Mouse (Mus musculus) liver, embryonic 12.5 days (tissue): ENCODE measurements around the gene Tesc. TPM values are rescaled to one million over a fixed set of nuclear protein-coding genes. Genes with fewer than 3 reads are reported as not detected.

Experiments used
- ATAC-seq: fragments of 200-750 bp; cut with Nextera tagmentation; 2 replicates; pipeline ENCODE4 v1.8.0; 2017; ENCODE audit warnings: moderate number of reproducible peaks, mild to moderate bottlenecking, moderate library complexity
- H3K27ac ChIP-seq: fragments of 300-500 bp; sonication (generic); 2 replicates; pipeline ENCODE4 v1.5.1; 2016; ENCODE audit warnings: mild to moderate bottlenecking
- H3K27me3 ChIP-seq: fragments of 300-500 bp; sonication (generic); replicated peaks from 2 replicates; pipeline ENCODE4 v1.6.1; 2016; ENCODE audit warnings: mild to moderate bottlenecking, moderate library complexity
- H3K36me3 ChIP-seq: fragments of 300-500 bp; sonication (generic); 2 replicates; pipeline ENCODE4 v1.6.1; 2016; ENCODE audit warnings: mild to moderate bottlenecking, moderate library complexity
- H3K4me1 ChIP-seq: fragments of 300-500 bp; sonication (generic); 2 replicates; pipeline ENCODE4 v1.6.1; 2016
- H3K4me2 ChIP-seq: fragments of 300-500 bp; sonication (generic); 2 replicates; pipeline ENCODE4 v1.6.1; 2016; ENCODE audit warnings: mild to moderate bottlenecking, moderate library complexity
- H3K4me3 ChIP-seq: fragments of 300-500 bp; sonication (generic); 2 replicates; pipeline ENCODE4 v1.5.1; 2016; ENCODE audit warnings: mild to moderate bottlenecking, moderate library complexity
- H3K9ac ChIP-seq: fragments of 300-500 bp; sonication (generic); 2 replicates; pipeline ENCODE4 v1.6.1; 2016; ENCODE audit warnings: mild to moderate bottlenecking, moderate library complexity
- H3K9me3 ChIP-seq: fragments of 300-500 bp; sonication (generic); replicated peaks from 2 replicates; pipeline ENCODE4 v1.6.1; 2016; ENCODE audit warnings: mild to moderate bottlenecking, moderate library complexity
- WGBS: fragments of 180-500 bp; shearing (Covaris S2); methylation state at CpG from one replicate; pipeline ENCODE4 v1.1.7; 2016; ENCODE audit not compliant: insufficient replicate concordance; 5-methylcytosine and 5-hydroxymethylcytosine counted together
- polyA plus RNA-seq: library from polyadenylated mRNA; unstranded; fragments of >200 nt; fragmentation: Nextera tagmentation; extraction: Ambion mirVana; gene quantifications from 2 replicates; pipeline ENCODE4 v1.2.1, GENCODE M21; 2016

Tesc gene
- polyA plus RNA-seq, 1 experiment from 2014 or later, result 1.5 TPM

DNA sequence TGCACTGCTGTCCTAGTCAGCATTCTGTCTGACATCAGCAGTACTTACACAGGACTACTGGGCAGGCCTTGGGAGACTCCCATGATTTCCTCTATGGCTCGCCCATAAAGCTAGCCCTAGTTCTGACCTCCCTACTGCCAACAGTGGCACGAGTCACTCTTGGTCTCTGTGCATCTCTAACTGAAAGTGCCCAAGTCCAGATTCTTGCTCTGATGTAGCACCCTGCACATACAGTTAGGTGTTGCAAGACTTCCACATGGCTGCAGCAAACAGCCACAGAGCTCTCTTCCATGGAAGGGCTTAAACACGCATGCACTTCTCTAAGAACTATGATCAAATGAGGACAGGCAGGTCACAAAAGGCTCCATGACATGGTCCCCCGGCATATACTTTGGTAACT lies 68.3 kb downstream of the Tesc start:
- H3K9ac ChIP-seq, result no peak overlapping the region
- H3K4me2 ChIP-seq, result no peak overlapping the region
- no peak for ATAC-seq
- H3K4me3 ChIP-seq, result no peak overlapping the region
- no peak overlapping the region for H3K27ac ChIP-seq
- H3K4me1 ChIP-seq, result 0 out of 2 replicates have a peak, but pooled peaks cover 6% of the 10 kb centered on the region
- no peaks in the 10 kb centered on the region for H3K9me3 ChIP-seq
- no peaks in the 10 kb centered on the region for H3K27me3 ChIP-seq
- peaks cover 83% of the 10 kb centered on the region for H3K36me3 ChIP-seq
- WGBS, result 80% methylated on average over 4 of the region's 4 CpGs

DNA sequence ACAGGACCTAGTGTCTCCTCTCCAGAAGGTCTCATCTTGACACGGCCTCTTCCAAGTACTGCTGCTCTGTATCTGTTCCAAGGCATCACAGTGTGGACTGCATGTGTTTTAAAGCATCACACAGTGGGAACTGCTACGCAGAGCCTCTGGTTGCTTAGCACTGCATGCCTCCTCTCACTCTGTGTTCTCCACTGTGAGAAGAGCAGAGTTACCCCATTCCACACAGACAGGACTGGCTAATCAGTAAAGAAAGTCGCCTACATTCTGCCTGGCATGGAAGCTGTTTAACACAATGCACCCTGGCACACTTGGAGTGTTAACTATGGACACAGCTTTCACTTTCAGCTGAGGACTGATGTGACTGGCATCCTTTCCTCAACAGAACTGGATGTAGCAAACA lies 68.8 kb downstream of the Tesc start:
- no peak overlapping the region for H3K4me2 ChIP-seq
- H3K9ac ChIP-seq, result no peak overlapping the region
- 74% methylated on average over 3 of the region's 3 CpGs for WGBS
- H3K27me3 ChIP-seq, result no peaks in the 10 kb centered on the region
- 0 out of 2 replicates have a peak, but pooled peaks cover 6% of the 10 kb centered on the region for H3K4me1 ChIP-seq
- no peak overlapping the region for H3K27ac ChIP-seq
- H3K4me3 ChIP-seq, result no peak overlapping the region
- no peak for ATAC-seq
- H3K9me3 ChIP-seq, result no peaks in the 10 kb centered on the region
- peaks cover 82% of the 10 kb centered on the region for H3K36me3 ChIP-seq

DNA sequence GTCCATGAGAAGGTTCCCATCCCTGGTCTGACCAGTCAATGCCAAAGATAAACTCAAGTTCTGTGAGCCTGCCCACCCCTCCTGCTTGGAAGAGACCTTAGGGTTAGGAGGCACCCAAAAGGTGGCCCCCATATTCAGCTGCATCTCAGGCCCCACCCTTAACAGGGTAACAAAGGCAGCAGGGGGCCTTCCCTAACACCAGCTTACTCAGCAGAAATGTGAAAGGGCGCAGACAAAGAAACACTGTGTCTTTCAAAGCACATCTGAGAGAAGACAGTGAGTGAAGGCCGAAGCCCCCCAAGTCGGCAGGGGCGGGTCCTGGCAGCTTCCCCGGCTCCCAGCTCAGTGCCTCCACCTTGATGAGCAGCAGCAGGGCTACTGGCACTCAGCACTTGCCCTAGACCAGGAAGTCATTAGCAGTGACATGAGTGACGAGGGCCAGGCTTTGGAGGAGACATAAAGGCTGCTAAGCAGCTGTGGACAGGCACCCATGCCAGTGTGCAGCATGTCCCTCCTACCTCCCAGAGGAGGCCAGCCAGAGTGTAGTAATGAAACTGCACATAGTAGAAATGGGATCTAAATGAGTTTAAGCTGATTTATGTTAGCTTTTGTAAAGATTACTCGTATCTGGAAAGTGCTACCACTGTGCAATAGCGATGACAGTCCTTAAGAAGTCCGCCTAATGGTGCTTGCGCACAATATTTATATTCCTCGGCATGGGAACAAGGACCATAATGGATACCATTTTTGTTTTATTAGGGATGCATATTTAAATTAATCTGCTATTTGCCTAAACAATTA lies 71.7 kb downstream of the Tesc start:
- Histone ChIP-seq H3K4me3 (no peak overlapping the region), H3K27me3 (no peaks in the 10 kb centered on the region), H3K9ac (no peak overlapping the region), H3K9me3 (no peaks in the 10 kb centered on the region), H3K4me1 (0 out of 2 replicates have a peak, but pooled peaks cover 6% of the 10 kb centered on the region), H3K36me3 (peaks cover 58% of the 10 kb centered on the region), H3K4me2 (no peak overlapping the region), H3K27ac (no peak overlapping the region)
- 82% methylated on average over 11 of the region's 11 CpGs for WGBS
- no peak for ATAC-seq

DNA sequence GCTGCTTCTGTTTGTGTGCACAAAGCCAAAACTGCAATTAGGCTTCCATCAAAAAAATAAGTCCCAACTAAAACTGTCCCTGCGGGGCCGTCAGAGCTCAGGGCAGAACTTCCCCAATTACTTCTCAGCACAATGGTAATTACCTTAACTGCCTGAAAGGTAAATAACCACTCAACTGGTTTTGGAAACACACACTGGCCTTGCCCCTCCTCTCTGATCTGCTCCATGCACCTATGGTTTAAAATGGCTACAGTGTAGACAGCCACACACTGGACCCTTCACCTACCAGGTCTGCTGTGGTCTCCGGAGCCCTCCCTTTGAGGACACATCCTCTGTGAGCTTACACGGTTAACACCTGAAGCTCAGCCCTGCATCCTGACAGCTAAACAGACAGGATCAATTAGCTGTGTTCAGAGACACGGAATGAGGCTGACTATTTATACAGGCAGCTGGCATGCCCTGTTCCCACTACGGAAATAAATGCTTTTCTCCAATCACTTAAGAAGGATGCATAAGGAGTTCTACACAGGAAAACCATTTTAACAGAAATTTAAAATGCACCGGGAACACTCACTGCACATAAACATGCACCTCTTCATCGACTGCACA lies 72.4 kb downstream of the Tesc start:
- Histone ChIP-seq H3K4me3 (no peak overlapping the region), H3K4me2 (no peak overlapping the region), H3K27ac (no peak overlapping the region), H3K9ac (no peak overlapping the region), H3K27me3 (no peaks in the 10 kb centered on the region), H3K4me1 (0 out of 2 replicates have a peak, but pooled peaks cover 6% of the 10 kb centered on the region), H3K9me3 (no peaks in the 10 kb centered on the region), H3K36me3 (peaks cover 52% of the 10 kb centered on the region; the same call in 1 of the 2 replicates)
- no peak for ATAC-seq
- WGBS, result 78% methylated on average over 8 of the region's 8 CpGs

DNA sequence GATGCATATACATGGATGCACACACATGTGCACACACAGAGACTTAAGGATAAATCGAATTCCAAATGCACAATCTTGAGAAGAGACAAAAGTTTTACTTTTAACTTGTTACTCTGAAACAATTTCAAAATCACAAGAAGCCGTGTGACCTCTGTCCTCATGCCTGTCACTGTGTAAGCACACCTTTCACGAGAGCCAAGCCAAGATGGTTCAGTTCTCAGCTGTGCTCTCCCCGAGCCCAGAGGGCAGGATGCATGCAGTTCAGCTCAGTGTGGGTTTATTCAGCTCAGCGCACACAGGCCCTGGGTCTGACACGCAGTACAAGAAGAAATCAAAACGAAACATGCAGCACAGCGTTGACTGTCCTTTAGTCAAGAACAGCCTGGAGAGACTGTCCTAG lies 78.0 kb downstream of the Tesc start:
- no peak for ATAC-seq
- WGBS, result 81% methylated on average over 8 of the region's 8 CpGs
- no peaks in the 10 kb centered on the region for H3K27me3 ChIP-seq

DNA sequence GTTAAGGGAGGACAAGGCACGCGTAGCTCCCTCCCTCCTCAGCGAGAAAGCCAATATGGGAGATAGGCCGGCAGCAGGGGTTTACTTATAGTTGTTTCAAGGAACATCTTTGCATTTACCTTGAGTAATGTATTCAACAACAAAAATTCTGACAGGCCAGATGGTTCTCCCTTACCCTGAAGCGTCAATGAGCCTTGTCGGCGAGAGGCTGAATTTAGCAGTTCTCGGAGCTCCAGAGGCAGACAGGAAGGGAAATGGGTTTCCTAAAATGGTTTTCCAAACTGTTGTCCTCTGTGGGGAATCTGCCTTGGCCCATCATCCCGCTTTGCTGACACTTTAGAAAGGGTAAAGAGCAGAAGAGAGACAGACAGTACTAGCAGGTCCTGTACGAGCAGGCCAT lies 79.1 kb downstream of the Tesc start:
- no peak overlapping the region for H3K4me3 ChIP-seq
- H3K36me3 ChIP-seq, result peaks cover 68% of the 10 kb centered on the region
- WGBS, result 87% methylated on average over 10 of the region's 10 CpGs
- ATAC-seq, result no peak
- no peak overlapping the region for H3K4me2 ChIP-seq
- no peaks in the 10 kb centered on the region for H3K27me3 ChIP-seq
- no peaks in the 10 kb centered on the region for H3K9me3 ChIP-seq
- no peak overlapping the region for H3K27ac ChIP-seq
- H3K4me1 ChIP-seq, result no peaks in the 10 kb centered on the region
- no peak overlapping the region for H3K9ac ChIP-seq

More for the DNA sequence above, 78.0 kb downstream of the Tesc start:
- H3K27ac ChIP-seq, result no peak overlapping the region
- no peak overlapping the region for H3K9ac ChIP-seq
- no peaks in the 10 kb centered on the region for H3K4me1 ChIP-seq
- no peaks in the 10 kb centered on the region for H3K9me3 ChIP-seq
- no peak overlapping the region for H3K4me3 ChIP-seq
- H3K4me2 ChIP-seq, result no peak overlapping the region
- H3K36me3 ChIP-seq, result peaks cover 64% of the 10 kb centered on the region

DNA sequence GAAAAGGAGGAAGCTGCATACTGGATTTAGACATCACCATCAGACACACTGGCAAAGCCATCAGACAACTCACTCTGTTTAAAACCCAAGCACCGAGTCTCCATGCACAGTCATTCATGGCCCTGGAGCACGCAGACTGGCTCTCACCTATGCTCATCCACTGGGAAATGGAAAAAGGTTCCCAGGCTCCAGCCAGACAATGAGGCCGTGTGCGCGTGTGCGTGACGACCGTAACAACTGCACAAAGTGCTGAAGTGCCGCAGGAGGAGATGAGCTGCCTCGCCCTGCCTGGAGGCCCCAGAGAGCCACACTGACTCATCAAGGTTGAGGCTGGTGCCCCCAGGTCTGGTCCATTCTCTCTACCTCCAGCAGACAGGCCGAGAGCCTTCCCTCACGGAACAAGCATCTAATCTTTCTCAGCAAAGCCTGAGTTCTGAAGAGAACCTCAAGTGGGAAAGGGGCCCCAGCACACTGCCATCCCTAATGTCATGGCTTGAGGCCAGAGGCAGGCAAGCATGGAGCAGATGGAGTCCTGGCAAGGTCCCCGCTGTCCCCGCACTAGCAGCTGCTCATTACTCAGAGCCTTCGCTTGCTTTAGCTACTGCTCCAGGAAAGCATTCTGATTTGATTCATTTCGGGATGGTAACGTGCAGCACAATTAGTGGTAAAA lies 80.7 kb downstream of the Tesc start:
- Histone ChIP-seq H3K27ac (no peak overlapping the region), H3K4me1 (no peaks in the 10 kb centered on the region), H3K27me3 (no peaks in the 10 kb centered on the region), H3K36me3 (peaks cover 79% of the 10 kb centered on the region), H3K4me2 (no peak overlapping the region), H3K4me3 (no peak overlapping the region), H3K9ac (no peak overlapping the region), H3K9me3 (no peaks in the 10 kb centered on the region)
- no peak for ATAC-seq
- WGBS, result 84% methylated on average over 17 of the region's 17 CpGs

DNA sequence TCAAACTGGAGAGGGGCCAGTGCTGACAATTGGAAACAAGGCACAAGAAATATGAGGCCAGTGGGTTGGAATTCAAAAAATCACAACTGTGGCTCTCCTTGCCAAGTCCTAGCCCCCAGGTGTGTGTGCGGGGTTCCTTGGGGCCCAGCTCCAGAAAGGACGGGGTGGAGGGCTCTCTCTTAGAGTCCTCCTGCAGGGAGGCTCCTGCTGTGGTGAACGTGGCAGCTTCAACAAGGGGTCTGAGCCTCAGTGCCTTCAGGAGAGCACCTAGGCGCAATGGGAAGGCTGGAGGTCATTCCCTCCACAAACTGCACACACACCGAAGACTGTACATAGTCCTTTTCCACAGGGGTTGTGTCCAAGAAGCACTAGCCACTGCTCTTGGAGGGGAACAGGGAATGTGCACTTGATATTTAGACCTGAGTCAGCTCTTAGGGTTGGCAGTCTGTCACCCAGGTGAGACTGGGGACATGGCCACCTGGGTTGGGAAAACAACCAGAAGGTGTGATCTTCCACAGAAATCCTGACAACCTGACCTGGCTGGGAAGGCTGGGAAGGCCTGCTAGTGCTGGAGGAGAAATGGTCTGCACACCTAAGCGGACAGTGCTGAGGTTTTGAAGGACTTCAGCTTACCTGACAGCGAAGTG lies 81.4 kb downstream of the Tesc start:
- Histone ChIP-seq H3K4me2 (no peak overlapping the region), H3K9ac (no peak overlapping the region), H3K9me3 (no peaks in the 10 kb centered on the region), H3K27ac (no peak overlapping the region), H3K27me3 (no peaks in the 10 kb centered on the region), H3K36me3 (peaks cover 81% of the 10 kb centered on the region), H3K4me1 (no peaks in the 10 kb centered on the region), H3K4me3 (no peak overlapping the region)
- 91% methylated on average over 7 of the region's 7 CpGs for WGBS
- no peak for ATAC-seq

Other genes starting within 250 kb of the Tesc start
- 0.01 and 0.02 TPM in 2 replicates for gene Nos1, start 246.7 kb upstream of the Tesc start, polyA plus RNA-seq
- 28.1 and 28.3 TPM in 2 replicates for gene Fbxo21, start 51.0 kb upstream of the Tesc start, polyA plus RNA-seq
- 23.1 and 24.4 TPM in 2 replicates for gene Fbxw8, start 127.7 kb downstream of the Tesc start, polyA plus RNA-seq
- 0.04 TPM in 1 of 2 replicates, not detected in the other for gene Hrk, start 136.9 kb downstream of the Tesc start, polyA plus RNA-seq
- 0.52 and 0.54 TPM in 2 replicates for gene Rnft2, start 217.4 kb downstream of the Tesc start, polyA plus RNA-seq
- 2.3 and 2.6 TPM in 2 replicates for gene 2410131K14Rik, start 217.5 kb downstream of the Tesc start, polyA plus RNA-seq